Mouse (Mus musculus) heart, embryonic 10.5 days (tissue): ENCODE measurements at regions not wholly inside any gene's neighbourhood (a gene's known extent, or its start where the extent isn't known, plus 50 kb on each side); places are given as distances from the start of the nearest gene placed in this dataset.
A peak's percentile ranks its signal among the peaks of the same experiment; 100 is the strongest.

Experiments
- DNase-seq: peaks from one replicate; pipeline ENCODE4 v3.0.0-alpha.2; 2017; ENCODE audit warnings: low spot score
- H3K27ac ChIP-seq: fragments of 300-500 bp; sonication (generic); 2 replicates; pipeline ENCODE4 v1.5.1; 2016; ENCODE audit warnings: mild to moderate bottlenecking
- H3K27me3 ChIP-seq: fragments of 300-500 bp; sonication (generic); 2 replicates; pipeline ENCODE4 v1.6.1; 2016; ENCODE audit warnings: mild to moderate bottlenecking; ENCODE audit not compliant: poor library complexity, insufficient read depth, severe bottlenecking
- H3K36me3 ChIP-seq: fragments of 300-500 bp; sonication (generic); 2 replicates; pipeline ENCODE4 v1.6.1; 2016; ENCODE audit warnings: mild to moderate bottlenecking, moderate library complexity
- H3K4me1 ChIP-seq: fragments of 300-500 bp; sonication (generic); 2 replicates; pipeline ENCODE4 v1.6.1; 2016; ENCODE audit warnings: mild to moderate bottlenecking
- H3K4me3 ChIP-seq: fragments of 300-500 bp; sonication (generic); 2 replicates; pipeline ENCODE4 v1.5.1; 2016; ENCODE audit warnings: mild to moderate bottlenecking, moderate library complexity
- H3K9me3 ChIP-seq: fragments of 300-500 bp; sonication (generic); 2 replicates; pipeline ENCODE4 v1.6.1; 2016; ENCODE audit warnings: mild to moderate bottlenecking, moderate library complexity
- WGBS: fragments of 180-500 bp; shearing (Covaris S2); methylation state at CpG from one replicate; pipeline ENCODE4 v1.1.7; 2016; 5-methylcytosine and 5-hydroxymethylcytosine counted together

- Histone ChIP-seq H3K27ac (0 out of 2 replicates have a peak overlapping the region, but pooled peaks have one; percentile 30), H3K4me1 (peaks cover 15% of the 10 kb centered on the region; the same call in 1 of the 2 replicates), H3K36me3 (no peaks in the 10 kb centered on the region), H3K4me3 (no peak overlapping the region), H3K27me3 (no peaks in the 10 kb centered on the region), H3K9me3 (no peaks in the 10 kb centered on the region)
- 92% methylated on average over 5 of the region's 5 CpGs for WGBS
- no peak for DNase-seq
Measured at GRCm38 (mm10) chr3:99822735-99823134, 62.5 kb upstream of the Spag17 start.

GRCm38 (mm10) chr3:99823256-99823655 is 62.0 kb upstream of the Spag17 start:
- no peaks in the 10 kb centered on the region for H3K9me3 ChIP-seq
- H3K27ac ChIP-seq: peak overlapping the region; percentile 30; the same call in 1 of the 2 replicates
- 48% methylated on average over 3 of the region's 3 CpGs for WGBS
- no peaks in the 10 kb centered on the region for H3K36me3 ChIP-seq
- no peak for DNase-seq
- H3K27me3 ChIP-seq: no peaks in the 10 kb centered on the region
- H3K4me1 ChIP-seq: peaks cover 10% of the 10 kb centered on the region; the same call in 1 of the 2 replicates
- H3K4me3 ChIP-seq: no peak overlapping the region
